Mouse (Mus musculus): ENCODE measurements around the gene Pusl1.
A peak's percentile ranks its signal among the peaks of the same experiment; 100 is the strongest.

Pusl1 gene

DNA sequence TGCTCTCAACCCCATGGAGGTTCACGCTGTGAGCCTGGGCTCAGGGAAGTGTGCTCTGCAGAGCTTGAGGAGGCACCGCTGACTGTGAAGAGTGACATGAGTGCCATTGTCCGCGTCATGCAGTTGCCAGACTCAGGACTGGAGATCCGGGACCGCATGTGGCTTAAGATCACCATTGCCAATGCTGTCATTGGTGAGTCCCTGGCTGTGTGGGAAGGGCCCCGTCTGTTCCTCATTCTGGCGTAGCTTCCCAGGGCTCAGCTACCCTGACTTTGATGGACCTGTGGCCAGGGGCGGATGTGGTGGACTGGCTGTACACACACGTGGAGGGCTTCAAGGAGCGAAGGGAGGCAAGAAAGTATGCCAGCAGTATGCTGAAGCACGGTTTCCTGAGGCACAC, 35.5 kb downstream of the Pusl1 start:
- peaks cover 76% of the 10 kb centered on the region for H3K36me3 ChIP-seq (ENCODE audit: insufficient read depth, low read length)
- H3K27me3 ChIP-seq (ENCODE audit: insufficient read depth, low read length): no peaks in the 10 kb centered on the region
- peaks cover 37% of the 10 kb centered on the region for H3K4me1 ChIP-seq (replicated peaks; ENCODE audit: low read depth, low read length)
- no peaks in the 10 kb centered on the region for H3K9me3 ChIP-seq (ENCODE audit: low read length)
- TF ChIP-seq CTCF (conservative IDR thresholded peaks at IDR 0.05; ENCODE audit: low read length) (no peak), POU5F1 (IDR thresholded peaks at IDR 0.05; ENCODE audit: borderline replicate concordance, low read length) (no peak), NANOG (IDR thresholded peaks at IDR 0.05; ENCODE audit: borderline replicate concordance, low read length) (no peak)
- no peak overlapping the region for H3K4me3 ChIP-seq (replicated peaks; ENCODE audit: low read length)

DNA sequence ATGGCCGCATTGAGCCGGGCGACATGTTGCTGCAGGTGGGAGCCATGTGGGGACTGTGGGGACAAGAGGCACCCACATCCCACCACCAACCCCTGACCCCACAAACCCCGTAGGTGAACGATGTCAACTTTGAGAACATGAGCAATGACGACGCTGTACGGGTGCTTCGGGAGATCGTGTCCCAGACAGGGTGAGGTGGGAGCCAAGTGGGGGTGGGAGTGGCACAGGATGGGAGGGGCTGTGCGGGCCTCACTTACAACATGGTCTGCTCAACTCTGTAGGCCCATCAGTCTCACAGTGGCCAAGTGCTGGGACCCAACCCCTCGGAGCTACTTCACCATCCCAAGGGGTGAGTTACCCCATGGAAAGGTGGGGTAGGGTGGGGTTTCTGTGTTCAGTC, 36.6 kb downstream of the Pusl1 start:
- Histone ChIP-seq H3K9me3 (ENCODE audit: low read length) (no peaks in the 10 kb centered on the region), H3K4me3 (replicated peaks; ENCODE audit: low read length) (no peak overlapping the region)
- no peak for TF ChIP-seq NANOG (IDR thresholded peaks at IDR 0.05; ENCODE audit: borderline replicate concordance, low read length)
- no peak for TF ChIP-seq POU5F1 (IDR thresholded peaks at IDR 0.05; ENCODE audit: borderline replicate concordance, low read length)
- no peak for TF ChIP-seq CTCF (conservative IDR thresholded peaks at IDR 0.05; ENCODE audit: low read length)

DNA sequence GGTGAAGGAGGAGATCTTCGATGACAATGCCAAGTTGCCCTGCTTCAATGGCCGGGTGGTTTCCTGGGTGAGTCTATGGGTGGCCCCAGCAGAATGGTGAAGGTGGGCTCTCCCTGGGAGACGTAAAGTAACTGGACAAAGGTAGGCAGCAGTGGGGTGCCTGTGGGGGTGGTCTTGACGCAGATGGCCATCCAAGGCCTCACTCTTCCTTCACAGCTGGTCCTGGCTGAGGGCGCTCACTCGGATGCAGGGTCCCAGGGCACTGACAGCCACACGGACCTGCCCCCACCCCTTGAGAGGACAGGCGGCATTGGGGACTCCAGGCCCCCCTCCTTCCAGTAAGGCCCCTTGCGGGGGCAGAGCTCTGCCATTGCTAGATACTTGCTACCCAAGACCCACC, 38.2 kb downstream of the Pusl1 start:
- Histone ChIP-seq H3K27me3 (ENCODE audit: insufficient read depth, low read length) (no peaks in the 10 kb centered on the region), H3K36me3 (ENCODE audit: insufficient read depth, low read length) (peaks cover 56% of the 10 kb centered on the region), H3K9me3 (ENCODE audit: low read length) (no peaks in the 10 kb centered on the region), H3K4me1 (replicated peaks; ENCODE audit: low read depth, low read length) (peaks cover 40% of the 10 kb centered on the region), H3K4me3 (replicated peaks; ENCODE audit: low read length) (no peak overlapping the region)
- TF ChIP-seq POU5F1 (IDR thresholded peaks at IDR 0.05; ENCODE audit: borderline replicate concordance, low read length) (no peak), CTCF (conservative IDR thresholded peaks at IDR 0.05; ENCODE audit: low read length) (no peak), NANOG (IDR thresholded peaks at IDR 0.05; ENCODE audit: borderline replicate concordance, low read length) (no peak)

More for the DNA sequence above, 36.6 kb downstream of the Pusl1 start:
- Histone ChIP-seq H3K36me3 (ENCODE audit: insufficient read depth, low read length) (peaks cover 65% of the 10 kb centered on the region), H3K27me3 (ENCODE audit: insufficient read depth, low read length) (no peaks in the 10 kb centered on the region), H3K4me1 (replicated peaks; ENCODE audit: low read depth, low read length) (peaks cover 31% of the 10 kb centered on the region)

DNA sequence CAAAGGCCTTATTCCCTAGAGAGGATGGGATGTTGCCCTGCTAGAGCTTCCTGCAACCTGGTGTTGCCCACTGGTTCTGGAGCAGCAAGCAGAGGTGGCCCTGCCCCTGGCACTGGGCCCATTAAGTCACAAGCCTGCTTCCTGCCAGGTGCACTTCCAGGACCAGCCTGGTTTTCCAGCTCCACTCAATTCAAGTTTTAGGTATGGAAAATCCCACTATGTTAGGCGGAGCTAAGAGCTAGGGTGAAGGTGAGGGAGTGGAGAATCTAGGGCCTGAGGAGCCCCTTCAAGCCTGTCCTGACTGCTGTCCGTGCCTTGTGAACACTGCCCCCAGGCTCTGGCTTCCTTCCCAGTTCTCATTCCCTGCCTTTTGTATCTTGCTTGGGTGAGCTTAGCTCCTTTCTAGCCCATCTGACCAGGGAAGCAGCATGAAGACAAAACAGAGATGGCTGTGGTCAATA, 39.6 kb downstream of the Pusl1 start:
- peaks cover 42% of the 10 kb centered on the region for H3K36me3 ChIP-seq (ENCODE audit: insufficient read depth, low read length)
- no peaks in the 10 kb centered on the region for H3K27me3 ChIP-seq (ENCODE audit: insufficient read depth, low read length)
- H3K9me3 ChIP-seq (ENCODE audit: low read length): no peaks in the 10 kb centered on the region
- peaks cover 47% of the 10 kb centered on the region for H3K4me1 ChIP-seq (replicated peaks; ENCODE audit: low read depth, low read length)
- no peak overlapping the region for H3K4me3 ChIP-seq (replicated peaks; ENCODE audit: low read length)
- TF ChIP-seq POU5F1 (IDR thresholded peaks at IDR 0.05; ENCODE audit: borderline replicate concordance, low read length) (no peak), CTCF (conservative IDR thresholded peaks at IDR 0.05; ENCODE audit: low read length) (no peak), NANOG (IDR thresholded peaks at IDR 0.05; ENCODE audit: borderline replicate concordance, low read length) (no peak)

DNA sequence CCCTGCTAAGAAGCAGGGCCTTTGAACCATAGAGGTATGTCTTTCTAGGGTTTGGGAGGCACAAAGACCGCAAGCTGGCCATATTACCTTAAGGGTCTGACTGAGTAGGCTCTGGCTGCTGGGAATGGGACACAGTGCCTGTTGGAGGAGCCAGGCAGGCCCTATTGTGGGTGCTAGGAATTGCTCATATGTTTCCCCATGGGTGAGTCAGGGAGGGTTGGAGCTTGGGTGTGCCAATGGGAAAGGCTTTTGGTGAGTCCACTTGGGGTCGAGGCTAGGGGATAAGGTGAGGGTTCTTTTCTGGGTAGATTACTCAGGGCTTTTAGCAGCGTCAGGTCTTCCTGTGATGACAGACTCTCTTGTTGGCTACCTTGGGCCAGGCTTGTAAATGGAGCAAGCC, 40.2 kb downstream of the Pusl1 start:
- no peaks in the 10 kb centered on the region for H3K9me3 ChIP-seq (ENCODE audit: low read length)
- H3K36me3 ChIP-seq (ENCODE audit: insufficient read depth, low read length): peaks cover 36% of the 10 kb centered on the region
- peaks cover 49% of the 10 kb centered on the region for H3K4me1 ChIP-seq (replicated peaks; ENCODE audit: low read depth, low read length)
- no peaks in the 10 kb centered on the region for H3K27me3 ChIP-seq (ENCODE audit: insufficient read depth, low read length)
- no peak overlapping the region for H3K4me3 ChIP-seq (replicated peaks; ENCODE audit: low read length)
- TF ChIP-seq CTCF (conservative IDR thresholded peaks at IDR 0.05; ENCODE audit: low read length): no peak
- TF ChIP-seq NANOG (IDR thresholded peaks at IDR 0.05; ENCODE audit: borderline replicate concordance, low read length): no peak
- no peak for TF ChIP-seq POU5F1 (IDR thresholded peaks at IDR 0.05; ENCODE audit: borderline replicate concordance, low read length)

DNA sequence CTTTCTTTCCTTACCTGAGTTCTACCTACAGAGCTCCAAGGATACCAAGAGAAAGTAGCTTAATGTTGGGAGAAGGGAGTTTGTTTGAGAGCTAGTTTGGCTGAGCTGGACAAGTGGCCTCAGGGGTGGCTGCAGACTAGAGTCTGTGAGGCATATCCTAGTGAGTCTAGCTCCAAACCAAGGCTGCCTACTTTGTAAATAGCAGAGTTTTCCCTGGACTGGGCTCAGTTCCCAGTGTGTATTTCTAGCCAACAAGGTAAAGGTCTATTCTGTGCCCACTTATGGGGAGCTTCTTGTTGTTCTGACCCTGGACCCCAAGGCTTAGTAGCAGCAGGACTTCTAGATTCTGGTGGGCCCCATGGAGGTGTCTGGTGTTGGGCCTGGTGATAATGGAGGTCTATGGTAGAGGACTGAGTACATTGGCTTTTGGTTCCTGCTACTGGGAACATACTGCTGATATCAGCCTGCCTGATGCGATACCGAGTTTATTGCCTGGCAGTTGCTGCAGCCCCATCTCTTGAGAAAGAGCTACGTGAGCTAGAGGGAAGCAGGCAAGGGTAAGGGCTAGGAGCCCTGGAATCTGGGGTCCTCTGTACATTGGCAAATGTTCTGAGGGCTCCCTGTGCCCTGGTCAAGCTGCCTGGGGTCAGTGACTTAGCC, 41.7 kb downstream of the Pusl1 start:
- H3K36me3 ChIP-seq (ENCODE audit: insufficient read depth, low read length): peaks cover 22% of the 10 kb centered on the region
- H3K9me3 ChIP-seq (ENCODE audit: low read length): no peaks in the 10 kb centered on the region
- no peak overlapping the region for H3K4me3 ChIP-seq (replicated peaks; ENCODE audit: low read length)
- TF ChIP-seq CTCF (conservative IDR thresholded peaks at IDR 0.05; ENCODE audit: low read length): no peak
- H3K27me3 ChIP-seq (ENCODE audit: insufficient read depth, low read length): 0 out of 2 replicates have a peak, but pooled peaks cover 4% of the 10 kb centered on the region
- peaks cover 47% of the 10 kb centered on the region for H3K4me1 ChIP-seq (replicated peaks; ENCODE audit: low read depth, low read length)

DNA sequence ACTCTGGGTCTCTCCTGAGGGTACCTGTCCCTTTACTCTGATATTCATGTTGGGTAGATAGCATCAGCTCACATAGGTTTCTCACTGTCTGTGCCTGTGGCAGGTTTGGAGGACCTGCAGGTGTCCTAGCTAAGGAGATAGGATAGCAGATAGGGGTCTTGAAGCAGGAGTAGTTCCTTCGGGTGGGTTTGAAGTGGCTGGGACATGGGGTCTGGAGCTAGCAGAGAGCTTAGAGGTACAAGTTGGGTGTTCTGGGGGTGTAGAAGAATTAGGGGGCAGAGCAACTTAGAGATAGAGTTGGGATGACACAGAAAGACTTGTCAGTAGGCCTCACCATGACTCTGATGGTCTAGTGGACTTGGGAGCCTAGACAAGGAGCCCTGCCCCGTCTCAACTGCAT, 42.2 kb downstream of the Pusl1 start:
- Histone ChIP-seq H3K9me3 (ENCODE audit: low read length) (no peaks in the 10 kb centered on the region), H3K36me3 (ENCODE audit: insufficient read depth, low read length) (peaks cover 17% of the 10 kb centered on the region; the same call in 1 of the 2 replicates), H3K4me3 (replicated peaks; ENCODE audit: low read length) (no peak overlapping the region), H3K27me3 (ENCODE audit: insufficient read depth, low read length) (0 out of 2 replicates have a peak, but pooled peaks cover 4% of the 10 kb centered on the region), H3K4me1 (replicated peaks; ENCODE audit: low read depth, low read length) (peaks cover 41% of the 10 kb centered on the region)
- TF ChIP-seq CTCF (conservative IDR thresholded peaks at IDR 0.05; ENCODE audit: low read length): no peak
- no peak for TF ChIP-seq NANOG (IDR thresholded peaks at IDR 0.05; ENCODE audit: borderline replicate concordance, low read length)
- TF ChIP-seq POU5F1 (IDR thresholded peaks at IDR 0.05; ENCODE audit: borderline replicate concordance, low read length): no peak

DNA sequence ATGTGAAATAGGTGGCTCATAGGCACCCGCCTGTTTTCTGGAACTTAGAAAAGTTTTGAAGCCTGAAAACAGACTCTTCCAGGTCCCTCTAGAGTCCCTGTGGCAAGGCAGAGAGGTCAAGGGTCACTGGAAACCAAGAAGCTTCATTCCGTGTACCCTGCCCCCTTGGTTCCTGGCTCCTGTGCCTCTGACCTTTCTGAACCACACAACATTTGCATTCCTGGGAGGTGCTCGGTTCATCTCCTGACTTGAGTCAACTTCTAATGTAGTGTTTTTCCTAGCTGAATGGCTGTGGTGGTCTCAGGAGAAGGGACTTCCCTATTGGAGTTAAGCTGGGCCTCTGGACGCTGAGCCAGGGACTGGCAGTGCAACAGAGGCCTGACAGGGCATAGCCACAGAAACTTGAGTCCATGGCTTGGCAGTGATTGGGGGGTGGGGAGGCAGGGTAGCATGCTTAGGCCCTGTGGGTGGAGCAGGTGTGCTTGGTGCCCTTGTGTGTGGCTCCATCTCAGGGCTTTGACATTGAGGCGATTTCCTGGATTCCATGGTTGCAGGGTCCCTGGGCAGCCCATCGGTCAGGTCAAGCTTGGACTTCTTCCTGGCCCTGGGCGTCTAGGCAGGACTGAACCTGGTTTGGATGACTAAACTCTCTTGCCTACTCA, 43.0 kb downstream of the Pusl1 start:
- Histone ChIP-seq H3K4me1 (replicated peaks; ENCODE audit: low read depth, low read length) (peaks cover 34% of the 10 kb centered on the region), H3K36me3 (ENCODE audit: insufficient read depth, low read length) (peaks cover 13% of the 10 kb centered on the region; the same call in 1 of the 2 replicates), H3K4me3 (replicated peaks; ENCODE audit: low read length) (peak overlapping the region; percentile 89), H3K9me3 (ENCODE audit: low read length) (no peaks in the 10 kb centered on the region), H3K27me3 (ENCODE audit: insufficient read depth, low read length) (peaks cover 7% of the 10 kb centered on the region)
- TF ChIP-seq CTCF (conservative IDR thresholded peaks at IDR 0.05; ENCODE audit: low read length): no peak
- TF ChIP-seq NANOG (IDR thresholded peaks at IDR 0.05; ENCODE audit: borderline replicate concordance, low read length): no peak
- TF ChIP-seq POU5F1 (IDR thresholded peaks at IDR 0.05; ENCODE audit: borderline replicate concordance, low read length): no peak
